Mouse (Mus musculus): ENCODE data around the gene Sult4a1.
A peak's percentile ranks its signal among the peaks of the same experiment; 100 is the strongest.
"Not testable (repeated sequence)": the region's sequence is repeated elsewhere in the genome, so short reads cannot be mapped to it uniquely, and the experiment has no call there.

The Sult4a1 gene

GRCm38 (mm10) chr15:84105105-84105923 is at the start of gene Sult4a1:
Sult4a1 (minus strand) TSS chr15:84105754.
- peak; percentile 78 to 80 for DNase-seq (ENCODE audit: low spot score in 2 of 2)

DNA sequence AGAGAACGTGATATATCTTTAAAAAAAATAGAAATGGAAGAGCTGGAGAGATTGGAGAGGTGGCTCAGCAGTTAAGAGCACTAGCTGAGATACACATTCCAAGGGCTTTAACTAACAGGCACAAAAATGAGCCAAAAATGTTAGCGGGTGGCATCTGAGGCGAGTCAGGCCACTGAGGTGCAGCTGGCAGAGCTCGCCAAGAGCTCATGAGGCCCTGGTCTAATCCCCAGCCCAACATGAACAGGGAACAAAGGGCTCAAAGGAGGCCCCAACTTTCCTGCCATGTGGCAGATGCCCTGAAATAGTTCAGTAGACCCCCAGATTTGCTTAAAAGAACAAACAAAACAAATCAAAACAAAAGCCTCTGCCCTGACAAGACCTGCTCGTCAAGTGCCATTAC is 35.4 kb upstream of the Sult4a1 start:
- no peak for DNase-seq (ENCODE audit: low spot score in 2 of 2)

DNA sequence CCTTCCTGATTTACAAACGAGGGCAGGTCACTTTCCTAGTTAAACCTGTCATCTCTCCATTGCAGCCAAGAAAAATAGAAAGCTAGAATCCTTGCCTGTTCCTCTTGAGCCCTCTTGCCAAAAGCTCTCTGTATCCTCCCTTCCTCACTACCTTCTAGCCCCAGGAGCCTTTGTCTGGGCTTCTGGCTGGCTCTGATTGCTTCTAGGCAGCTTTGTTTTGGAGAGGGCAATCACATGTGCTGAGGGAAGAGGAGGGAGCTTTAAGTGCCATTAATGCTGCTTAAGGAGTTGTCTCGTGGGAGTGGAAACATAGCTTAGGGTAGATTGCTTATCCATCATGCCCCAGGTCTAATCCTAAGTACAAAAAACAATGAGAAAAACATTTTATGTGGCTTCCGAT is 34.6 kb upstream of the Sult4a1 start:
- DNase-seq (ENCODE audit: low spot score in 2 of 2): no peak

DNA sequence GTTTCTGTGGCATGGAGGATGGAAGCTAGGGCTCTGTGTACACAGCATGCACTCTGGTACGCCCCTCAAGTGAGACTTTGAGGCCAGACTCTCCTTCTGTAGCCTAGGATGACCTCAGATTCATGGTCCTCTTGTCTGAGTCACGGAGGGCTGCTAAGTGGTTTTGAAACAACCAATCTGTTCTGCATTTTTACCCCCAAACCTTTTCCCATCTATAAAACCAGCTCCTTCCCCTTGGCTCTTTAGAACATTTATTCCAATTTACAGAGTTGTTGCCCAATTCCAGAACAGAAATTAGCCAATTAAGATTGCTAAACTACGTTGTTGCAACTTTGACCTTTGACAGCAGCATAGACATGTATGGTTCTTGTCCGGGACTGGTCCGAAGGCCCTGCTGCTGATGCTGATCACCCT is 34.0 kb upstream of the Sult4a1 start:
- no peak for DNase-seq (ENCODE audit: low spot score in 2 of 2)

- no peak for DNase-seq (ENCODE audit: low spot score in 2 of 2)
Measured at GRCm38 (mm10) chr15:84136473-84137415, 31.2 kb upstream of the Sult4a1 start.

DNA sequence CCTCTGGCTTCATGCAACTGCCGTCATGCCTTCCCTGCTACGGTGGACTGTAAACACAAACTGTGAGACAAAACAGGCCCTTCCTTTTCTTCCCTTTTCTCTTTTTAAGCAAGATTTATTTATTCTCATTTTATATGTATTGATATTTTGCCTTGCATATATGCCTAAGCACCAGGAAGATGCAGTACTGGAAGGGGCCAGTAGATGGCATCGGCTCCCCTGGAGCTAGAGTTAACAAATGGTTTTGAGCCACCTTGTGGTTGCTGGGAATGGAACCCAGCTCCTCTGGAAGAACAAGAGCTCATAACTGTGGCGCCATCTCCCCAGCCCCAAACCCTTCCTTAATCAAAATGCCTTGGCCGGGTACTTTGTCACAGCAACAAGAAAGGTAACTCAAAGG is 29.9 kb upstream of the Sult4a1 start:
- DNase-seq (ENCODE audit: low spot score in 2 of 2): no peak

- DNase-seq (ENCODE audit: low spot score in 2 of 2): no peak
Measured at GRCm38 (mm10) chr15:84133440-84133839, 27.9 kb upstream of the Sult4a1 start.

- no peak for DNase-seq (ENCODE audit: low spot score in 2 of 2)
Measured at GRCm38 (mm10) chr15:84131971-84132370, 26.4 kb upstream of the Sult4a1 start.

GRCm38 (mm10) chr15:84131096-84131786 is 25.7 kb upstream of the Sult4a1 start:
- peak in 1 of 2 experiments; percentile 44 for DNase-seq (ENCODE audit: low spot score in 2 of 2)

DNA sequence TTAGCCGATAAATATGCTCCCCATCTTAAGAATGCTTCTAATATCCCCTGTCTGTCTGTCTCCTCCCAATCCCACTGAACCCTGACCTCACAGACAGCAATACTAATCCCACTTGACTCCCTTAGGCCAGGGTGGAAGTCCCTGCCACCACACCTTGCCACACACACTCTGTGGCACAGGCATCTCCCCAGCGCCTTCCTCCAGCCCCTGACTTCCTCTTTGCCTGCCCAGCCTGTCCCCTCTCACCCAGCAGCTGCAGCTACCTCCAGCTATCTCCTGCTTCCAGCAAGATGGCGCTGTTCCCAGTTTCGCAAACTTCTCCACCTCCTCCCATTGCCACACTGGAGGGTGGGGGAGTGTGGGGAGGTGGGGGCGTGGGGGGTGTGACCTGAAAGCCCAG is 21.3 kb upstream of the Sult4a1 start:
- DNase-seq (ENCODE audit: low spot score in 2 of 2): no peak

DNA sequence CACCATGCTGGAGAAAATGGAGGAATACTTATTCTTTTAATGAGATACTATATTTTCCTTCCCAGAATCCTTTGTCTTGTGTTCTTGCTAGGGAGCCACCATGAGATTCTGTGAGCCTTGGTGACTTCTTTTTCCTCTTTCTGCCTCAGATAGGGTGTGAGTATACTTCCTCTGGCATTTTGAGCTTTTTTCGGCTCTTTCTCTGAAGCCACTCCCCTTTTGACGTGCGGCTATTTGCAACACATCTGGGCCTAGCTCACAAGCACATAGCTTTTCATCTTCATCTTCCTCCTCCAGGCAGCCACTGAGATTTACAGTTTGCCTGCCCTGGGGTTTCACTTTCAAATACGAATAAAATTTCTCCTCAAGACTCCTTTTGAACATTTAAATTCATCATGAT is 20.9 kb upstream of the Sult4a1 start:
- no peak for DNase-seq (ENCODE audit: low spot score in 2 of 2)

GRCm38 (mm10) chr15:84124086-84124485 is 18.5 kb upstream of the Sult4a1 start:
- no peak for DNase-seq (ENCODE audit: low spot score in 2 of 2)

DNA sequence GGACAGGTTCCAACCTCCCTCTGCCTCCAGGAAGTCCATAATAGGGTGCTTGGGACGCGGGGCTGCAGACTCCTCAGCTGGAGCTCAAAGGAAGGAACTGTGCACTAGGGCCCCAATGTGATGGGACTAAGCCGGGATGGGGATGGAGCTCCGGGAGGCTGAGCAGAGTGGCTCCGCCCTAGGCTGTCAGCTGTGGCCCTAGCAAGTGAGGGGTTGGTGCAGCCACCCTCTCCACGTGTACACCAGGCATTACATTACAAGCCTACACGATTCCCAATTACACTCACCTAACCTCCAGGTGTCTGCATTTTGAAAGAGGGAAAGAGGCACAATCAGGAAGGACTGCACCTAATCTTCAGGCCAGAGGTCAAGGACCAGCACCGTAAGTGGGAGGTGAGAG is 17.5 kb upstream of the Sult4a1 start, which contains the start of gene Pnpla5:
Gene Pnpla5, minus strand, starts transcription at position 101 of the 400 bp plus-strand sequence.
- DNase-seq (ENCODE audit: low spot score in 2 of 2): no peak

DNA sequence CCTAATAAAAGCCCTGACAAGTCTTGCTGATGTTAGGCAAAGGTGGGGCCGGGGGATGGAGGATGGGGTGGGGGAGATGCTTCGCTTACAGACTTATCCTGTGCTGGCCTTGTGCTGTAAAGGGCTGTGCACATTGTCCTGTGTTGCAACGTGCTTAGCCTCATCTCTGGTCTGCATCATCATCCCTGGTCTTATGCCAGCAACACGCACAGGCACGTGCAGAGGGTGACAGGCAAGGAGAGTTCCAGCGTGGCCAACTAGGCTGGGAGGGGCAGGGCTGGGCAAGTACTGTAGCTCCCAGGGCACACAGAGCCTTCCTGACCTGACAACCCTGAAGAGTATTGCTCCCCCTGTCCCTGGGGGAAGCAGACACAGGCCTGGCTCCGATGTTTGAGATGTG is 15.5 kb upstream of the Sult4a1 start:
- no peak for DNase-seq (ENCODE audit: low spot score in 2 of 2)

- DNase-seq (ENCODE audit: low spot score in 2 of 2): no peak
Measured at GRCm38 (mm10) chr15:84120612-84121011, 15.1 kb upstream of the Sult4a1 start.

DNA sequence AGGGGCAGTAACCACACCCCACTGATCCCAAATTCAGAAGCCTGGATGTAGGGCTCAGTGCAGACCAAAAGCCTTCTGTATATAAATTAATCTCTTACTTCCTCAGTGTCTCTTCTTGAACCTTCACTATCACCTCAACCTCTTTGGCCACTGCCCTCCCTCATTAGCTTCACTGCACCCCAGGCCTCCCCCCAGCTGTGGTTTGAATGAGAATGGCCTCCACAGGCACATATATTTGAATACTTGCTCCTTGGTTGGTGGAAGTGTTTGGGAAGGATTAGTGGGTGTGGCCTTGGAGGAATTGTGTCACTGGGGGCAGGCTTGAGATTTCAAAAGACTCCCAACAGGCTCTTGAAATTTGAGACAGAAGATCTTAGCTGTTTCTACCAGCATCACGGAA is 10.9 kb upstream of the Sult4a1 start:
- DNase-seq (ENCODE audit: low spot score in 2 of 2): no peak

DNA sequence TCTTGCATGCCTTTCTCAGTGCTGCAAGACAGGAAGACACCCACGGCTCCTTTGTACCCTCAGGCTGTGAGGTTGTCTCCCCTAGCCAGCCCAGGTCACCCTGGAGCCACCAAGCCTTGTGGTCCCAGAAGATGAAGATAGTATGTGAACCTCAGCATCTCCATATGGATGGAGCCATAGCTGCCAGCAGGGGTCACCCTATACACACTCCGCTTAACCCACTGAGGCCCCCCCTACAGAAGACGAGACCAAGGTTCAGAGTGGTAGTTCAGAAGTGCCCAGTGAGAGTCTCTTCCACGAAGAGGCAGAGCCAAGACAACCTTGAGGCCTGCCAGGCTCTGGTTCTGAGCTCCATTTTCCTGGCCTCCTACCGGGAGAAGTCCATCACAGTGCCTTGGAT is 10.2 kb upstream of the Sult4a1 start:
- DNase-seq (ENCODE audit: low spot score in 2 of 2): no peak

- DNase-seq (ENCODE audit: low spot score in 2 of 2): no peak
Measured at GRCm38 (mm10) chr15:84113873-84114272, 8.3 kb upstream of the Sult4a1 start.

DNA sequence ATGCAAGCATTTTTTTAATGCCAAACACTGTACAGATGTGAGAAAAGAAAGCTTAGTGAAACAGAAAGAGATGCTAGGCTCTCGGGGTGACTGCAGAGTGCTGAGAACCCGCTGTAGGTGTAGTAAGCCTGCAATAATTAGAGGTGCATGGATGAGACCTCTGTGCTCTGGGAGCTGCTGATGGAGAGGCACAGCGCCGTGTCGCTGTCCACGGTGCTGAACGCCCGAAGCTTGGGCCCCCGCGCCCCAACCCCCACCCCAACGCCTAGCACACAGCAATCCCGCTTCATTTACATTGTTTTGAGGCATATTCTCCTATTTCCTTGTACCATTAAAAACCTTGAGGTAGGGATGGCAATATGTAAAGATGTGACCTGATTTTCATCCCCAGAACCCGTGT is 3.3 kb upstream of the Sult4a1 start:
- DNase-seq (ENCODE audit: low spot score in 2 of 2): no peak

DNA sequence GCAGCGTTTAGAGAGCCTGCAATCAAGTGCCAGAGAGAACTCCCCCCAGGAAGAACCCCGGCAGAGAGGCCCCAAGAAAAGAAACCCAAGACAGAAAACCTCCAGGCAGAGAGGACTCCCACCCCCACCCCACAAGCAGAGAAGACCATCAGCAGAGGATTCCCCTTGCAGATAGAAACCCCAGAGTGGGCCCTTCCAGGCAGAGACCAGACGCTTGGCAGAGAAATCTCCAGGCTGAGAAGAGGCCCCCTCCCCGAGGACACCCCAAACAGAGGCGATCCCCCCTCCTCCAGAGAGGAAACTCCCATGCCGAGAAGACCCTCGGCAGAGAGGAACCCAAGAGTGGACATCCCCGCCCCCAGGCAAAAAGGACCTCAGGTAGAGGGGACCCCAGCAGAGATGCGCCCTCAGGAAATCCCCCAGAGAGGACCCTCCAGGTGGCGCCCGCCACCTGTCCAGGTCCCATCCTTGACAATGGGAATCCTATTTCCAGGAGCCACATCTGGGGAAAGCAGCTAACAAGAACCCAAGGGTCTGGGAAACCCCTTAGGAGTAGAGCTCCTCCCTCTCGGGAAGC is 458 bp upstream of the Sult4a1 start:
- no peak for DNase-seq (ENCODE audit: low spot score in 2 of 2)

DNA sequence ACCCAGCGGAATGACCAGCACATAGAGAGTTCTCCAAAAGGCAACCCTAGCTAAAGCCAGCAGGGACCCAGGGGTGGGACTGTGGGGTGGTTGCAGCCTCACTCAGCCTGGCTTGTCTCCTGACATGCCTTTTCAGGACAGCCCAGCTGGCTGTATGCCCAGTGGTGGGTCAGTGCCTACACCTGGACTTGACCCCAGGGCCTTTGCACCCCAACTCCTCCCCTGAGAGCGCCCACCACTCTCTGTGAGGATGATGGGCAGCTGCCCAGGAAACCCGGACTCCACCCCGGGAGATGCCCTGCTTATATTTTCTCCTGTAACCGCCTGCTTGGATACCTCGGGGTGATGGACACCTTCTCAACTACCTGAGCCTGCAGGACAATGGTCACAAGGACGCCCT is 928 bp downstream of the Sult4a1 start:
- DNase-seq (ENCODE audit: low spot score in 2 of 2): peak in 1 of 2 experiments; percentile 61

- DNase-seq (ENCODE audit: low spot score in 2 of 2): not testable (repeated sequence)
Measured at GRCm38 (mm10) chr15:84097536-84097935, 8.0 kb downstream of the Sult4a1 start.

All from right cerebral cortex, postnatal 10 days (tissue).